Mouse (Mus musculus): Measurements from ENCODE around the gene Angptl2.

GRCm38 (mm10) chr2:33176921-33177320 is 38.9 kb upstream of the Angptl2 start:
- TF ChIP-seq CTCF (IDR thresholded peaks at IDR 0.05; ENCODE audit: borderline replicate concordance, extremely low read depth, insufficient read depth, insufficient read length): no peak
- TF ChIP-seq POLR2A (IDR thresholded peaks at IDR 0.05; ENCODE audit: borderline replicate concordance, extremely low read depth, insufficient read depth, insufficient read length, poor library complexity, severe bottlenecking): no peak
